Mouse (Mus musculus): Measurements from ENCODE around the gene Cenpt.
"Not testable (repeated sequence)": the region's sequence is repeated elsewhere in the genome, so short reads cannot be mapped to it uniquely, and the experiment has no call there.

Gene Cenpt

GRCm38 (mm10) chr8:105854303-105854702, 1.2 kb upstream of the Cenpt start:
- no peak for DNase-seq

GRCm38 (mm10) chr8:105852146-105852729, 840 bp downstream of the Cenpt start:
- DNase-seq, result no peak

GRCm38 (mm10) chr8:105851651-105852143, 1.4 kb downstream of the Cenpt start:
- DNase-seq, result peak; percentile 95

GRCm38 (mm10) chr8:105850611-105851010, 2.5 kb downstream of the Cenpt start:
- DNase-seq, result no peak

- DNase-seq, result no peak
These were observed 3.1 kb downstream of the Cenpt start for GRCm38 (mm10) chr8:105850014-105850413.

- DNase-seq, result no peak
These were observed 6.4 kb downstream of the Cenpt start for GRCm38 (mm10) chr8:105846678-105847077.

GRCm38 (mm10) chr8:105839209-105839608, 13.9 kb downstream of the Cenpt start:
- DNase-seq, result no peak

GRCm38 (mm10) chr8:105836991-105837390, 16.1 kb downstream of the Cenpt start:
- DNase-seq, result no peak

GRCm38 (mm10) chr8:105835318-105835717, 17.8 kb downstream of the Cenpt start:
- DNase-seq, result peak; percentile 89

- DNase-seq, result not testable (repeated sequence)
These were observed 19.3 kb downstream of the Cenpt start for GRCm38 (mm10) chr8:105833740-105834139.

- DNase-seq, result peak; percentile 99
These were observed 25.9 kb downstream of the Cenpt start, which contains the start of the genes Ranbp10 and Tsnaxip1 for GRCm38 (mm10) chr8:105826861-105827848. Gene Ranbp10 (minus strand): TSS chr8:105827350. Gene Tsnaxip1 (plus strand): TSS chr8:105827731.

- DNase-seq, result no peak
These were observed 26.7 kb downstream of the Cenpt start for GRCm38 (mm10) chr8:105826379-105826778.

- no peak for DNase-seq
These were observed 27.6 kb downstream of the Cenpt start for GRCm38 (mm10) chr8:105825506-105825905.

GRCm38 (mm10) chr8:105820925-105821324, 32.2 kb downstream of the Cenpt start:
- no peak for DNase-seq

- DNase-seq, result no peak
These were observed 33.4 kb downstream of the Cenpt start for GRCm38 (mm10) chr8:105819659-105820058.

- no peak for DNase-seq
These were observed 39.8 kb downstream of the Cenpt start for GRCm38 (mm10) chr8:105813241-105813640.

GRCm38 (mm10) chr8:105812511-105812910, 40.6 kb downstream of the Cenpt start:
- DNase-seq, result no peak

GRCm38 (mm10) chr8:105811543-105811942, 41.5 kb downstream of the Cenpt start:
- DNase-seq, result no peak

- DNase-seq, result no peak
These were observed 42.0 kb downstream of the Cenpt start for GRCm38 (mm10) chr8:105811061-105811460.

GRCm38 (mm10) chr8:105810245-105810786, 42.8 kb downstream of the Cenpt start:
- DNase-seq, result peak; percentile 28

GRCm38 (mm10) chr8:105808480-105808879, 44.6 kb downstream of the Cenpt start:
- DNase-seq, result peak; percentile 48

GRCm38 (mm10) chr8:105807766-105808165, 45.3 kb downstream of the Cenpt start:
- peak; percentile 34 for DNase-seq

GRCm38 (mm10) chr8:105805964-105806363, 47.1 kb downstream of the Cenpt start:
- DNase-seq, result no peak
